Mouse (Mus musculus) myocyte (in vitro differentiated cells): ENCODE data around the gene Pipox. TPM values are rescaled to one million over a fixed set of nuclear protein-coding genes. Genes with fewer than 3 reads are reported as not detected.

Experiments
- H3K27me3 ChIP-seq: one replicate; pipeline ENCODE4 v1.6.1; 2011; ENCODE audit not compliant: control insufficient read depth, insufficient read depth, insufficient read length
- H3K36me3 ChIP-seq: one replicate; pipeline ENCODE4 v1.6.1; 2011; ENCODE audit not compliant: control insufficient read depth, insufficient read depth
- H3K4me2 ChIP-seq: one replicate; pipeline ENCODE4 v1.6.1; 2011; ENCODE audit warnings: low read depth, control low read depth
- H3K4me3 ChIP-seq: one replicate; pipeline ENCODE4 v1.5.1; 2011; ENCODE audit warnings: mild to moderate bottlenecking, control low read depth, moderate library complexity
- H3K79me2 ChIP-seq: one replicate; pipeline ENCODE4 v1.6.1; 2011; ENCODE audit not compliant: control insufficient read depth, insufficient read depth
- H3ac ChIP-seq: one replicate; pipeline ENCODE4 v1.6.1; 2011; ENCODE audit not compliant: control insufficient read depth, insufficient read length
- CEBPB ChIP-seq: IDR thresholded peaks from 2 replicates; pipeline ENCODE4 v1.6.1; 2011; ENCODE audit warnings: mild to moderate bottlenecking, moderate library complexity; ENCODE audit not compliant: poor library complexity, insufficient read depth, severe bottlenecking
- E2F4 ChIP-seq: IDR thresholded peaks from one replicate; pipeline ENCODE4 v1.6.1; 2011; ENCODE audit warnings: mild to moderate bottlenecking, control low read depth, moderate library complexity; ENCODE audit not compliant: insufficient read depth
- MAX ChIP-seq: IDR thresholded peaks from one replicate; pipeline ENCODE4 v1.6.1; 2011; ENCODE audit warnings: low read depth, mild to moderate bottlenecking, control low read depth
- MYOD1 ChIP-seq, 3 experiments: IDR thresholded peaks; one replicate each; pipeline ENCODE4 v1.6.1; 2011; ENCODE audit warnings: control low read depth in 2 of 3, low read depth in 2 of 3, mild to moderate bottlenecking in 2 of 3, moderate library complexity in 1 of 3; ENCODE audit not compliant: insufficient read length in 2 of 3, control insufficient read depth in 1 of 3
- MYOG ChIP-seq, 3 experiments: IDR thresholded peaks; one replicate each; pipeline ENCODE4 v1.6.1; 2011; ENCODE audit warnings: control low read depth in 2 of 3, low read depth in 2 of 3, mild to moderate bottlenecking in 2 of 3; ENCODE audit not compliant: insufficient read length in 2 of 3, control insufficient read depth in 1 of 3, insufficient read depth in 1 of 3
- POLR2A ChIP-seq: IDR thresholded peaks from one replicate; pipeline ENCODE4 v1.6.1; 2011; ENCODE audit warnings: low read depth, mild to moderate bottlenecking, control low read depth, moderate library complexity; ENCODE audit not compliant: insufficient read length
- POLR2AphosphoS2 ChIP-seq: IDR thresholded peaks from one replicate; pipeline ENCODE4 v1.6.1; 2011; ENCODE audit warnings: low read depth, control low read depth; ENCODE audit not compliant: insufficient read length
- REST ChIP-seq: IDR thresholded peaks from one replicate; pipeline ENCODE4 v1.6.1; 2011; ENCODE audit warnings: mild to moderate bottlenecking, control low read depth, moderate library complexity; ENCODE audit not compliant: insufficient read depth, insufficient read length
- SRF ChIP-seq: IDR thresholded peaks from one replicate; pipeline ENCODE4 v1.6.1; 2011; ENCODE audit warnings: low read depth; ENCODE audit not compliant: control insufficient read depth, insufficient read length
- TCF12 ChIP-seq: IDR thresholded peaks from one replicate; pipeline ENCODE4 v1.6.1; 2011; ENCODE audit warnings: mild to moderate bottlenecking, control low read depth; ENCODE audit not compliant: poor library complexity, insufficient read depth, severe bottlenecking
- TCF3 ChIP-seq: IDR thresholded peaks from one replicate; pipeline ENCODE4 v1.6.1; 2011; ENCODE audit warnings: low read depth, control low read depth; ENCODE audit not compliant: insufficient read length
- USF1 ChIP-seq: IDR thresholded peaks from one replicate; pipeline ENCODE4 v1.6.1; 2011; ENCODE audit warnings: low read depth, mild to moderate bottlenecking, control low read depth, moderate library complexity
- polyA plus RNA-seq: library from polyadenylated mRNA; unstranded; fragments of >200 nt; fragmentation: generic; extraction: Trizol; gene quantifications from one replicate; pipeline ENCODE4 v1.2.1, GENCODE M21; 2012; ENCODE audit warnings: missing spikeins

The Pipox gene
- polyA plus RNA-seq, 1 experiment = not detected

DNA sequence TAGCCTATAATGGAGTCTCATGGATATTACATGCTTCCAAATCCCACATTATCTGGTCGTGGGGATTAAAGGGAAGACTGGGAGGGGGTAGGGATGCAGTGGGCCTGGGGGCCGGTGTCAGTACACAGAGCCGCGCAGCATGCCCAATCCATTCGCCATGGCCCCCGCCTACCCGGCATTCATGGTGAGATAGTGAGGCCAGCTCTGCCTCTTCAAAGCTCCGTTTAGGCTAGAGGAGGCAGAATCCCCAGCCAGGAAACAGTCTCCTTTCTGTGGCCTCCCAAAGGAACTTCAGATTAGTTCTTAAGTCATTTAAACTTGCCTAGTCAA lies 8.7 kb downstream of the Pipox start:
- Histone ChIP-seq H3K27me3 (peaks cover 61% of the 10 kb centered on the region), H3K4me3 (no peak overlapping the region), H3K36me3 (no peaks in the 10 kb centered on the region), H3ac (no peak overlapping the region), H3K79me2 (no peaks in the 10 kb centered on the region), H3K4me2 (no peak overlapping the region)
- TF ChIP-seq POLR2A = no peak
- no peak for TF ChIP-seq TCF12
- no peak for TF ChIP-seq SRF
- TF ChIP-seq MYOD1 (IDR thresholded peaks at IDR 0.05; ENCODE audit: control insufficient read depth in 1 of 3, insufficient read length in 2 of 3, low read depth in 2 of 3) = no peak

DNA sequence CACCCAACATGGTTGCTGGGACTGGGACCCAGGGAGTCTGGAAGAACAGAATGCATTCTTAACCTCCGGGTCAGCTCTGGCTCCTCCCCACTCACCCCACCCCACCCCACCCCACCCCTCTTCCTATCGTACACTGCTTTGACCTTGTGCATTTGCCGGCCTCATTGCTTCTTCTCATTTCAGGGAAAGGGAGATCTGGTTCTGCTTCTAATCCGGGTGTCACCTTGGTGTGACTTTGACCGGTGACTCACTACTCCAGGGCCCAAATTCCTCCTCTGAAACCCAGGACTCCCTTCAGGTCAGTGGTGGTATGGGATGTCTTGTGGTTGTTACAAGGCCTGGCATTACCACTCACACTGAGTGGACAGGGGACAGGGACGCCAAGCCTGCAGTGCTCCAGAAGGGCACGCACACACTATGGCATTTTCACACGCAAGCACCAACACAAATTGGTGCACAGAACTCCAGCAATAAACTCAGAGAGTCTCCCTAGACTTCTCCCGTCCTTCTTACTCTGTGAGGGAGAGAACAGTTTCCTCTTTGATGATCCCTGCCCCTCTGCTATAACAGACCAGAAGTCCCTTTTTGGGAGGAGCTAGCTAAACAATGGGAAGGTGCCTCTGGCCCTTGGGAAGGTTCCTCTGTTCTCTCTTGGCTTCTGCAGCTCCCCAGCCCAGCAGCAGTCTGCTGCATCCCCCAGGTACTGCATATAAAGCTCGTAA lies 9.2 kb downstream of the Pipox start:
- Histone ChIP-seq H3K4me2 (no peak overlapping the region), H3K27me3 (peaks cover 63% of the 10 kb centered on the region), H3K36me3 (no peaks in the 10 kb centered on the region), H3K4me3 (no peak overlapping the region), H3ac (no peak overlapping the region), H3K79me2 (no peaks in the 10 kb centered on the region)
- TF ChIP-seq SRF (no peak), MAX (no peak), TCF12 (no peak), USF1 (no peak), POLR2AphosphoS2 (no peak), E2F4 (no peak), POLR2A (no peak), CEBPB (no peak), MYOD1 (IDR thresholded peaks at IDR 0.05; ENCODE audit: control insufficient read depth in 1 of 3, insufficient read length in 2 of 3, low read depth in 2 of 3) (no peak), TCF3 (no peak), REST (no peak), MYOG (IDR thresholded peaks at IDR 0.05; ENCODE audit: control insufficient read depth in 1 of 3, insufficient read depth in 1 of 3, insufficient read length in 2 of 3, low read depth in 2 of 3) (no peak)

DNA sequence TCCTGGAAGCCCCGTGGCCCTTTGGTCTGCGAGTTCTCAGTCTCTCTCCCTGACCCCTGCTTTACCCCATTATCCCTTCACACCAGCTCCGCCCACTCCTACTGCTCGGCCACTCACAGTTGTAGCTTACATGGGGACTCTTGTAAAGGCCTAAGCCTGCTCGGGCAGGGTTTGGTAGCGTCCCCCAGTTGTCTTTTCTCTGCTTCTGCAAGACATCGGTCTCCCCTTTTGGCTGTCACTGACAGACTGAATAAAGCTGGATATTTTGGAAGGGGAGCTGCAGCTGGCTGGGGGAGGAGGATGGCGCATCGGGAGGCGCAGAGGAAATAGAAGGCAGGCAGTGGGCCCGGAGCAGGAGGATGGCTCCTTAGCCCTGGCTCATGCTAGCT lies 17.1 kb downstream of the Pipox start:
- no peak overlapping the region for H3K4me3 ChIP-seq
- no peaks in the 10 kb centered on the region for H3K79me2 ChIP-seq
- H3K27me3 ChIP-seq = peaks cover 30% of the 10 kb centered on the region
- H3ac ChIP-seq = no peak overlapping the region
- H3K36me3 ChIP-seq = no peaks in the 10 kb centered on the region
- no peak overlapping the region for H3K4me2 ChIP-seq
- TF ChIP-seq MYOD1 (IDR thresholded peaks at IDR 0.05; ENCODE audit: control insufficient read depth in 1 of 3, insufficient read length in 2 of 3, low read depth in 2 of 3) (no peak), POLR2A (no peak), E2F4 (no peak), MAX (no peak), POLR2AphosphoS2 (no peak)

DNA sequence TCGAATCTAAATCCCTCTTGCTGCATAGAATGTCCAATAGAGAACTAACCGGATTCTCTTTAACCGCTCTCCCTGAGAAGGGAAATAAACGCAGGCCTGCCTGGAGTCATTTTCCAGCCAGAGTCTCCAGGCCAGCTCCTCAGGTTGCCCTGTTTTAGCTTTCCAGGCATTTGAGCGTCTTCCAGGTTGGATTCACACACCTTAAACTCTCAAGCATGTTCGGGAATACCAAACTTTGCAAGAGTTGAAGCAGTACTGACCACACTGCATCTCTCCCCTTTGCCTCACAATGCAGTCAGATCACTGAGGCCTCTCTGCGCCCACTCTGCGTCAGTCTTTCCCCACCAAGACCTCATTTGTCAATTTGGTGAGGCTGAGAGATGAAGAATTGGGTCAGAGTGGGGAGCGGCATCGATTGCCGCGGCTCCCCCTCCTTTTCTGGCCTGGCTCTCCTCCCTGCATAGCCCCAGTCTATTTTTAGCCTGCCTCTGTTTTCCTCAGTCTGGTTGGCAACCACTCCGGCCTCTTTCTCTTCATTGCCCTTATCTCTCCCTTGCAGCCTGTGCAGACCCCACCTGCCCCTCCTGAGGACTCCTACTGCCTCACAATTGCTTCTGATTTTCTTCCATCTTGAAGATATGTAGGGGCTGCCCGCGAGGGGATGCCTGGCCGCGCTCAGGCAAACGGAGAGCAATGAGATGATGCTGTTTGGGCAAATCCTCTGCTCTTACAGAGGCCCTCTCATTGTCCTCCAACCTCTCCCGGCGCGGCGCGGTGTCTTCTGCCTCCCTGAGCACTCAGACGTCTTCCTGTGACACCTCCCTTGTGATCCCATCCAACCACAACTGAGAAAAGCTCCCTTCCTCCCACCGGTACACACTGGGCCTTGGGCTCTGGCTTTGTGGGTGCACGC lies 17.8 kb downstream of the Pipox start:
- no peak for TF ChIP-seq TCF12
- no peak for TF ChIP-seq POLR2AphosphoS2
- no peak for TF ChIP-seq USF1
- TF ChIP-seq TCF3 = no peak
- no peak for TF ChIP-seq MYOD1 (IDR thresholded peaks at IDR 0.05; ENCODE audit: control insufficient read depth in 1 of 3, insufficient read length in 2 of 3, low read depth in 2 of 3)
- no peak for TF ChIP-seq E2F4
- TF ChIP-seq MYOG (IDR thresholded peaks at IDR 0.05; ENCODE audit: control insufficient read depth in 1 of 3, insufficient read depth in 1 of 3, insufficient read length in 2 of 3, low read depth in 2 of 3) = no peak
- no peak for TF ChIP-seq MAX
- TF ChIP-seq POLR2A = no peak
- no peak for TF ChIP-seq REST
- TF ChIP-seq SRF = no peak
- H3K36me3 ChIP-seq = no peaks in the 10 kb centered on the region
- H3K4me3 ChIP-seq = no peak overlapping the region
- no peaks in the 10 kb centered on the region for H3K79me2 ChIP-seq
- peaks cover 24% of the 10 kb centered on the region for H3K27me3 ChIP-seq
- H3K4me2 ChIP-seq = no peak overlapping the region
- no peak overlapping the region for H3ac ChIP-seq

DNA sequence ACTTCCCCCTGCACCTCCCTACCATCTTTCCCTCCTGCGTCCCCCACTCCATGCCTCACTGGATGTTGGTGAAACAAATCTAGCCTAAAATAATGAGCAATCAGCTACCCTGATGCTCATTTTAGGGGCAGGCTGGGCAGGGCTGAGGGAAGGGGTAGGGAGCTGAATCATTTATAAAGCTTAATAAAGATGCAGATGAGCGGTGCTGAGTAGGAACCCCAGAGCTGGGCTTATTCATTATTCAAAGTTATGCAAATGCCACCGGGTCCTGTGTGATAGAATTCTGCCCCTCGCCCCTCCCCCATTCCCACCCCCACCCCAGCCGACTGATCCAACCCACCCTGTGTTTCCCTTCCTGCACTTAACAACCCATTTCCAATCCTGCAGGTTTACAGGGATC lies 18.6 kb downstream of the Pipox start:
- Histone ChIP-seq H3K4me2 (no peak overlapping the region), H3K27me3 (peaks cover 18% of the 10 kb centered on the region), H3ac (no peak overlapping the region), H3K36me3 (no peaks in the 10 kb centered on the region), H3K4me3 (no peak overlapping the region), H3K79me2 (no peaks in the 10 kb centered on the region)
- TF ChIP-seq MYOD1 (IDR thresholded peaks at IDR 0.05; ENCODE audit: control insufficient read depth in 1 of 3, insufficient read length in 2 of 3, low read depth in 2 of 3) (no peak), CEBPB (no peak), MAX (no peak), TCF12 (no peak), REST (no peak), SRF (no peak)
